Mouse (Mus musculus): ENCODE results near the gene Fbf1. TPM values are rescaled to one million over a fixed set of nuclear protein-coding genes. Genes with fewer than 3 reads are reported as not detected.

Gene Fbf1
- total RNA-seq, 1 experiment = 32.1 TPM

DNA sequence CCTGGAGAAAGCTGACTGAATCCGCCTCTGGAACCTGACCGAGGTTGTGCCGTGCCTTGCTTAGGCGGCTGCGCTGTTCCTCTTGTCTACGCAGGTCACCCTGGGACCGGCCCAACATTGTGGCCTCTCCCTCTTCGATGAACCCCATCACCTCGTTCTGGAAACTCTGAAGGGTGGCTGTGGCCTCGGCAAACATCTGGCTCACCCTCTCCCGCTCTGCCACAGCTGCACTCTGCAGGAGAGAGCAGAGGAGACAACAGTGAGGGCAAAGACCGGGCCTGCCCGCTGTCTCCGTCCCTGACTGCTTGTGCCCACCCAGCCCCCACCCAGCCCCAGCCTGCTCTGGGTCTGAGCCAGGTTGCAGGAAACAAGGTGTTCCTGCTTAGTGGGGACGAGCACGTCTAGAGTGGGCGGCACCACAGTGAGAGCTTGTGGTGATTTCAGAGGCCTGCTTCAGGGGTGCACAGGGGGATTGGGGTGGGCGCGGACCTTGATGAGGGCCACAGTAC is 60.1 kb downstream of the Fbf1 start:
- TF ChIP-seq MAFK (IDR thresholded peaks at IDR 0.05; ENCODE audit: insufficient read depth, low read depth, low read length) (no peak), ZNF384 (IDR thresholded peaks at IDR 0.05; ENCODE audit: low read depth, low read length) (no peak), CHD2 (IDR thresholded peaks at IDR 0.05; ENCODE audit: low read depth, low read length) (no peak), ZC3H11A (IDR thresholded peaks at IDR 0.05; ENCODE audit: borderline replicate concordance, low read depth, low read length) (no peak), HCFC1 (IDR thresholded peaks at IDR 0.05; ENCODE audit: borderline replicate concordance, insufficient read depth, low read length) (no peak)
- Histone ChIP-seq H3K4me1 (ENCODE audit: control insufficient read depth in 2 of 2, insufficient read depth in 2 of 2, low read length in 2 of 2, poor library complexity in 1 of 2) (peaks cover 10 to 40% of the 10 kb centered on the region in 2 experiments), H3K36me3 (ENCODE audit: control insufficient read depth, insufficient read depth, low read length, poor library complexity, severe bottlenecking) (no peaks in the 10 kb centered on the region), H3K9ac (ENCODE audit: insufficient read depth, low read depth, low read length, poor library complexity, severe bottlenecking) (peak overlapping the region; percentile 44), H3K9me3 (ENCODE audit: control insufficient read depth, insufficient read depth, low read depth, low read length) (no peaks in the 10 kb centered on the region), H3K4me3 (ENCODE audit: insufficient read depth in 1 of 2, low read depth in 1 of 2, low read length in 2 of 2, poor library complexity in 1 of 2, severe bottlenecking in 1 of 2) (peak overlapping the region; percentile 39 to 67), H3K27ac (ENCODE audit: insufficient read depth, low read depth, low read length, poor library complexity, severe bottlenecking) (no peak overlapping the region)
- in situ Hi-C loops (cut with MboI; ENCODE audit: low sequenced_read_pairs in 2 of 2, unreplicated experiment in 2 of 2) = no loop called here
- DNase-seq (ENCODE audit: low read depth, low spot score) = no peak

DNA sequence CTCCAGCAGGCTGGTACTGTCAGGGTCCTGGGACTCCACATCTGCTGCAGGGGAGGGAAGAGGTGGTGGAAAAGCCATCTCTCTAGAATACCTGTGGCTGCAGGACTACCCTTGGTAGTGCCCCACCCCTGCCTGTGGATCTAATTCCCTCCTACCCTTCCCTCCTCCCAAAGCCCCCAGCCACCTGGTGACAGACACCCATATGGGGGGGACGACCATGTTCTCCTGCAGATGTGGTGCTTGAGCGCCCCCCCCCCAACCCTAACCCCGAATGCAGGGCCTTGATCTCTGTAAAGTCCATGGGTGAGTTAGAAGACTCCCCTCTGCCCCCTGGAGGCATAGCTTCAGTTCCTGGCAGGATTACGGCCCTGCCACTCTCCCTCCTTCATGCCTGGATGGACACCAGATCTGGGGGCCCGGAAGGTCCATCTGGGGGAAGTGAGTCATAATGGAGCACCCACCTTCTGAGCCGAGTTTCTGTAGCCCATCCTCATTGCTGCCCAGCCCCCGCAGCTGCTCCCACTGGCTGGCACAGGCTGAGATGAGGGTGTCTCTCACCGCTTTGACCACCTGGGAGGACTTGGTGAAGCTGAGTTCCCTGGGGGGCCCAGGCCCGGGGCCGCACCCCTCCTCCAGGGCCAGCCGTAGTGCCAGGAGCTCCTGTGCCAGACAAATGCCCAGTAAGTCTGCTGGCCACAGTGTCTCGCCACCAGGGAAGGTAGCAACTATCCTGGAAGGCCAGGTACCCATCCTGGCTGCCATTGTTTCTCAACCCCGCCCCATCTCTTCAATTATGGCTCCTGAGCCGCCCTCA is 60.8 kb downstream of the Fbf1 start:
- in situ Hi-C loops (cut with MboI; ENCODE audit: low sequenced_read_pairs in 2 of 2, unreplicated experiment in 2 of 2) = no loop called here
- peak overlapping the region; percentile 39 to 67; a peak in 3 of 4 replicates for H3K4me3 ChIP-seq (ENCODE audit: insufficient read depth in 1 of 2, low read depth in 1 of 2, low read length in 2 of 2, poor library complexity in 1 of 2, severe bottlenecking in 1 of 2)
- H3K9me3 ChIP-seq (ENCODE audit: control insufficient read depth, insufficient read depth, low read depth, low read length) = no peaks in the 10 kb centered on the region
- H3K36me3 ChIP-seq (ENCODE audit: control insufficient read depth, insufficient read depth, low read length, poor library complexity, severe bottlenecking) = no peaks in the 10 kb centered on the region
- DNase-seq (ENCODE audit: low read depth, low spot score) = no peak
- peaks cover 12 to 40% of the 10 kb centered on the region in 2 experiments for H3K4me1 ChIP-seq (ENCODE audit: control insufficient read depth in 2 of 2, insufficient read depth in 2 of 2, low read length in 2 of 2, poor library complexity in 1 of 2)
- TF ChIP-seq MAFK (IDR thresholded peaks at IDR 0.05; ENCODE audit: insufficient read depth, low read depth, low read length) = no peak
- TF ChIP-seq ZC3H11A (IDR thresholded peaks at IDR 0.05; ENCODE audit: borderline replicate concordance, low read depth, low read length) = no peak
- TF ChIP-seq ZNF384 (IDR thresholded peaks at IDR 0.05; ENCODE audit: low read depth, low read length) = no peak
- TF ChIP-seq HCFC1 (IDR thresholded peaks at IDR 0.05; ENCODE audit: borderline replicate concordance, insufficient read depth, low read length) = no peak
- no peak for TF ChIP-seq CHD2 (IDR thresholded peaks at IDR 0.05; ENCODE audit: low read depth, low read length)
- no peak overlapping the region; the same call in 1 of the 2 replicates for H3K9ac ChIP-seq (ENCODE audit: insufficient read depth, low read depth, low read length, poor library complexity, severe bottlenecking)
- H3K27ac ChIP-seq (ENCODE audit: insufficient read depth, low read depth, low read length, poor library complexity, severe bottlenecking) = no peak overlapping the region

DNA sequence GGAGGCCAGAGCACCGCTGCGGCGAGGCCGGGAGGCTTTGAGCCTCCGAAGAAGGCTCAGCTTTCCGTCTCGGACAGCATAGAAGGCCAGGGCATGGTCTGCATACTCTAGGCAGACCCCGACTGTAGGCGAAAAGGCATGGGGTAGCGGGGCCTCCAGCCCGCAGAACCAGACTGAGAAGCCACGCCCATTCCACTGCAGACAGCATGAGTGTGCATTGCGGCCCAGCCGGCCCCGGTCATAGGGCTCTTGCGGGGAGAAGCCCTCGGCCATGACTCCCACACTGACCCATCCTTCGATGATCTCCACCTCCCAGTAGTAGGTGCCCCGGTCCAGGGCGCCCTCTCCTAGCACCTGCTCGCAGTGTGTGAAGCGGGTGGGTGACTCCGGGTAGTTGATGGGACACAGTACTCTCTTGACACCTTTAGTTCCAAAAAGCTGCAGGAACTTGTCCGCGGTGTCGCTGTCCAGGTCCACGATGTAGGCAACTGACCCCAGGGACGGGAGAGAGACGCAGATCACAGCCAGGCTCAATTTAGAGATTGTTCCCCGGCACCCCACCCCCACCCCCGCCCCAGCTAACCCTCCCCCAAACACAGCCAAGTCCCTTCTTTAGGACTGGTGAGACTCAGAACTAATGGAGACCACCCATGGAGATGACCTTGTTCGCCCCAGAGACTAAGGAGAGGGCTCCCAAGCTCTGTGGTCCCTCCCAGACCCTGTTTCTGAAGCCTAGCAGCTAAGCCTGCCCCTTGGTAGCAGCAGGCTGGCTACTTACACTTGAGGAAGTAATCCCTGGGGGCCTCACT is 61.6 kb downstream of the Fbf1 start:
- TF ChIP-seq MAFK (IDR thresholded peaks at IDR 0.05; ENCODE audit: insufficient read depth, low read depth, low read length) = no peak
- no peak for TF ChIP-seq ZC3H11A (IDR thresholded peaks at IDR 0.05; ENCODE audit: borderline replicate concordance, low read depth, low read length)
- no peak for TF ChIP-seq ZNF384 (IDR thresholded peaks at IDR 0.05; ENCODE audit: low read depth, low read length)
- TF ChIP-seq HCFC1 (IDR thresholded peaks at IDR 0.05; ENCODE audit: borderline replicate concordance, insufficient read depth, low read length) = no peak
- no peak overlapping the region for H3K27ac ChIP-seq (ENCODE audit: insufficient read depth, low read depth, low read length, poor library complexity, severe bottlenecking)
- in situ Hi-C loops (cut with MboI; ENCODE audit: low sequenced_read_pairs in 2 of 2, unreplicated experiment in 2 of 2) = no loop called here
- no peaks in the 10 kb centered on the region for H3K36me3 ChIP-seq (ENCODE audit: control insufficient read depth, insufficient read depth, low read length, poor library complexity, severe bottlenecking)
- H3K9me3 ChIP-seq (ENCODE audit: control insufficient read depth, insufficient read depth, low read depth, low read length) = no peaks in the 10 kb centered on the region
- H3K4me1 ChIP-seq (ENCODE audit: control insufficient read depth in 2 of 2, insufficient read depth in 2 of 2, low read length in 2 of 2, poor library complexity in 1 of 2) = peaks cover 12 to 40% of the 10 kb centered on the region in 2 experiments
- no peak for DNase-seq (ENCODE audit: low read depth, low spot score)
- H3K9ac ChIP-seq (ENCODE audit: insufficient read depth, low read depth, low read length, poor library complexity, severe bottlenecking) = peak overlapping the region; percentile 12; the same call in 1 of the 2 replicates
- H3K4me3 ChIP-seq (ENCODE audit: insufficient read depth in 1 of 2, low read depth in 1 of 2, low read length in 2 of 2, poor library complexity in 1 of 2, severe bottlenecking in 1 of 2) = peak overlapping the region; percentile 11 to 30; a peak in 3 of 4 replicates

DNA sequence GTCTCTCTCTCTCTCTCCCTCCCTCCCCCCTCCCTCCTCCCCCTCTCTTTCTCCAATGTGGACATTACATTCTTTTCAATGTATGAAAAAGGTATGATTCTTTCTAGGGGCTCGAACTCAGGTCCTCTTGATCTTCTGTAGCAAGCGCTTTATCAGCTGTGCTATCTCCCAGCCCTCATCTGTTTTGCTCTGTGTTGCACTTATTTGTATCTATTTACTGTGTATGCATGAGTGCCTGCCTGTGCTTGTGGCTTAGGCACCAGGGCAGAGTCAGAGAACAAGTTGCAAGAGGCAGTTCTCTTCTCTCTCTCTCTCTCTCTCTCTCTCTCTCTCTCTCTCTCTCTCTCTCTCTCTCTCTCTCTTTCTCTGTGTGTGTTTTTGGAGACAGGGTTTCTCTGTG is 62.9 kb downstream of the Fbf1 start:
- H3K27ac ChIP-seq (ENCODE audit: insufficient read depth, low read depth, low read length, poor library complexity, severe bottlenecking) = no peak overlapping the region
- in situ Hi-C loops (cut with MboI; ENCODE audit: low sequenced_read_pairs in 2 of 2, unreplicated experiment in 2 of 2) = no loop called here
- H3K36me3 ChIP-seq (ENCODE audit: control insufficient read depth, insufficient read depth, low read length, poor library complexity, severe bottlenecking) = no peaks in the 10 kb centered on the region
- DNase-seq (ENCODE audit: low read depth, low spot score) = no peak
- no peaks in the 10 kb centered on the region for H3K9me3 ChIP-seq (ENCODE audit: control insufficient read depth, insufficient read depth, low read depth, low read length)
- no peak overlapping the region for H3K9ac ChIP-seq (ENCODE audit: insufficient read depth, low read depth, low read length, poor library complexity, severe bottlenecking)
- TF ChIP-seq HCFC1 (IDR thresholded peaks at IDR 0.05; ENCODE audit: borderline replicate concordance, insufficient read depth, low read length) = no peak
- TF ChIP-seq MAFK (IDR thresholded peaks at IDR 0.05; ENCODE audit: insufficient read depth, low read depth, low read length) = no peak
- no peak for TF ChIP-seq ZC3H11A (IDR thresholded peaks at IDR 0.05; ENCODE audit: borderline replicate concordance, low read depth, low read length)
- TF ChIP-seq ZNF384 (IDR thresholded peaks at IDR 0.05; ENCODE audit: low read depth, low read length) = no peak
- no peak for TF ChIP-seq CHD2 (IDR thresholded peaks at IDR 0.05; ENCODE audit: low read depth, low read length)
- H3K4me3 ChIP-seq (ENCODE audit: insufficient read depth in 1 of 2, low read depth in 1 of 2, low read length in 2 of 2, poor library complexity in 1 of 2, severe bottlenecking in 1 of 2) = no peak overlapping the region
- H3K4me1 ChIP-seq (ENCODE audit: control insufficient read depth in 2 of 2, insufficient read depth in 2 of 2, low read length in 2 of 2, poor library complexity in 1 of 2) = peaks cover 14 to 40% of the 10 kb centered on the region in 2 experiments

All from ES-E14 (cell line).